Mouse (Mus musculus) limb, embryonic 11.5 days (tissue): ENCODE results near the gene Col15a1. TPM values are rescaled to one million over a fixed set of nuclear protein-coding genes. Genes with fewer than 3 reads are reported as not detected.

Experiments used
- ATAC-seq: fragments of 200-750 bp; cut with Nextera tagmentation; 2 replicates; pipeline ENCODE4 v1.8.0; 2017; ENCODE audit warnings: low read depth; ENCODE audit not compliant: insufficient number of reproducible peaks, low FRiP score, low TSS enrichment
- DNase-seq: peaks from one replicate; pipeline ENCODE4 v3.0.0-alpha.2; 2015; ENCODE audit warnings: low spot score
- H3K27ac ChIP-seq: fragments of 300-500 bp; sonication (generic); replicated peaks from 2 replicates; pipeline ENCODE4 v1.5.1; 2014; ENCODE audit warnings: low read depth, mild to moderate bottlenecking, low read length
- H3K27me3 ChIP-seq: fragments of 300-500 bp; sonication (generic); 2 replicates; pipeline ENCODE4 v1.6.1; 2014; ENCODE audit warnings: mild to moderate bottlenecking, low read length, mixed read lengths; ENCODE audit not compliant: control insufficient read depth, insufficient read depth
- H3K36me3 ChIP-seq: fragments of 300-500 bp; sonication (generic); 2 replicates; pipeline ENCODE4 v1.6.1; 2014; ENCODE audit warnings: mild to moderate bottlenecking, low read length, moderate library complexity, mixed read lengths; ENCODE audit not compliant: control insufficient read depth, insufficient read depth
- H3K4me1 ChIP-seq: fragments of 300-500 bp; sonication (generic); 2 replicates; pipeline ENCODE4 v1.6.1; 2014; ENCODE audit warnings: low read length, mixed read lengths; ENCODE audit not compliant: control insufficient read depth, insufficient read depth
- H3K4me2 ChIP-seq: fragments of 300-500 bp; sonication (generic); 2 replicates; pipeline ENCODE4 v1.6.1; 2014; ENCODE audit warnings: low read depth, mild to moderate bottlenecking, moderate library complexity; ENCODE audit not compliant: severe bottlenecking
- H3K4me3 ChIP-seq: fragments of 300-500 bp; sonication (generic); 2 replicates; pipeline ENCODE4 v1.5.1; 2014; ENCODE audit warnings: low read depth, low read length
- H3K9ac ChIP-seq: fragments of 300-500 bp; sonication (generic); 2 replicates; pipeline ENCODE4 v1.6.1; 2014; ENCODE audit warnings: mild to moderate bottlenecking, low read length
- H3K9me3 ChIP-seq: fragments of 300-500 bp; sonication (generic); 2 replicates; pipeline ENCODE4 v1.6.1; 2016; ENCODE audit warnings: low read length; ENCODE audit not compliant: control insufficient read depth
- WGBS: fragments of 180-500 bp; shearing (Covaris S2); extraction: QIAGEN DNeasy Blood & Tissue Kit; methylation state at CpG from one replicate; pipeline ENCODE4 v1.1.7; 2014; 5-methylcytosine and 5-hydroxymethylcytosine counted together
- polyA plus RNA-seq: library from polyadenylated mRNA; unstranded; fragments of >200 nt; fragmentation: Nextera tagmentation; extraction: Ambion mirVana; gene quantifications from 2 replicates; pipeline ENCODE4 v1.2.1, GENCODE M21; 2014

The Col15a1 gene
- polyA plus RNA-seq, 1 experiment from 2014 or later: 8.6 TPM

- Histone ChIP-seq H3K4me2 (no peak overlapping the region), H3K36me3 (no peaks in the 10 kb centered on the region), H3K27ac (no peak overlapping the region), H3K4me1 (no peaks in the 10 kb centered on the region), H3K27me3 (no peaks in the 10 kb centered on the region), H3K9me3 (no peaks in the 10 kb centered on the region), H3K9ac (no peak overlapping the region), H3K4me3 (no peak overlapping the region)
- WGBS: 83% methylated on average over 6 of the region's 6 CpGs
- ATAC-seq (no peak), DNase-seq (no peak)
Observed at GRCm38 (mm10) chr4:47186514-47186913, 21.4 kb upstream of the Col15a1 start.

- no peak overlapping the region for H3K27ac ChIP-seq
- no peaks in the 10 kb centered on the region for H3K4me1 ChIP-seq
- H3K9ac ChIP-seq: no peak overlapping the region
- WGBS: 90% methylated on average over 3 of the region's 3 CpGs
- no peak overlapping the region for H3K4me3 ChIP-seq
- ATAC-seq: no peak
- H3K4me2 ChIP-seq: no peak overlapping the region
- no peaks in the 10 kb centered on the region for H3K27me3 ChIP-seq
- no peaks in the 10 kb centered on the region for H3K36me3 ChIP-seq
- H3K9me3 ChIP-seq: no peaks in the 10 kb centered on the region
- no peak for DNase-seq
Observed at GRCm38 (mm10) chr4:47196173-47196572, 11.8 kb upstream of the Col15a1 start.

GRCm38 (mm10) chr4:47203643-47204042, 4.3 kb upstream of the Col15a1 start:
- H3K4me2 ChIP-seq: no peak overlapping the region
- DNase-seq: no peak
- H3K4me3 ChIP-seq: no peak overlapping the region
- H3K36me3 ChIP-seq: no peaks in the 10 kb centered on the region
- peaks cover 25% of the 10 kb centered on the region for H3K27me3 ChIP-seq
- no peaks in the 10 kb centered on the region for H3K9me3 ChIP-seq
- H3K9ac ChIP-seq: no peak overlapping the region
- WGBS: 93% methylated on average over 5 of the region's 5 CpGs
- no peak for ATAC-seq
- H3K4me1 ChIP-seq: 0 out of 2 replicates have a peak, but pooled peaks cover 4% of the 10 kb centered on the region
- no peak overlapping the region for H3K27ac ChIP-seq

- H3K9ac ChIP-seq: no peak overlapping the region
- H3K4me3 ChIP-seq: no peak overlapping the region
- H3K9me3 ChIP-seq: no peaks in the 10 kb centered on the region
- WGBS: 78% methylated on average over 6 of the region's 6 CpGs
- 0 out of 2 replicates have a peak, but pooled peaks cover 4% of the 10 kb centered on the region for H3K4me1 ChIP-seq
- no peaks in the 10 kb centered on the region for H3K36me3 ChIP-seq
- DNase-seq: no peak
- no peak for ATAC-seq
- peaks cover 42% of the 10 kb centered on the region for H3K27me3 ChIP-seq
- H3K4me2 ChIP-seq: no peak overlapping the region
- no peak overlapping the region for H3K27ac ChIP-seq
Observed at GRCm38 (mm10) chr4:47205846-47206245, 2.1 kb upstream of the Col15a1 start.

GRCm38 (mm10) chr4:47208421-47208991, 545 bp downstream of the Col15a1 start:
- Histone ChIP-seq H3K4me1 (0 out of 2 replicates have a peak, but pooled peaks cover 4% of the 10 kb centered on the region), H3K9me3 (no peaks in the 10 kb centered on the region), H3K27ac (no peak overlapping the region), H3K9ac (peak overlapping the region; percentile 67), H3K36me3 (no peaks in the 10 kb centered on the region), H3K4me2 (peak overlapping the region; percentile 93), H3K27me3 (peaks cover 43% of the 10 kb centered on the region), H3K4me3 (peak overlapping the region; percentile 51)
- 2% methylated on average over 40 of the region's 40 CpGs for WGBS
- ATAC-seq (0 out of 2 replicates have a peak, but pooled peaks have one; percentile 13), DNase-seq (peak; percentile 63)

- 0 out of 2 replicates have a peak, but pooled peaks cover 4% of the 10 kb centered on the region for H3K4me1 ChIP-seq
- no peak for ATAC-seq
- H3K36me3 ChIP-seq: no peaks in the 10 kb centered on the region
- no peak overlapping the region for H3K9ac ChIP-seq
- H3K9me3 ChIP-seq: no peaks in the 10 kb centered on the region
- DNase-seq: no peak
- no peak overlapping the region for H3K27ac ChIP-seq
- H3K4me2 ChIP-seq: no peak overlapping the region
- H3K4me3 ChIP-seq: no peak overlapping the region
- 76% methylated on average over 7 of the region's 7 CpGs for WGBS
- peaks cover 43% of the 10 kb centered on the region for H3K27me3 ChIP-seq
Observed at GRCm38 (mm10) chr4:47209466-47209865, 1.5 kb downstream of the Col15a1 start.

GRCm38 (mm10) chr4:47218828-47219227, 10.9 kb downstream of the Col15a1 start:
- H3K4me2 ChIP-seq: no peak overlapping the region
- no peaks in the 10 kb centered on the region for H3K36me3 ChIP-seq
- 93% methylated on average over 1 of the region's 1 CpGs for WGBS
- no peak for ATAC-seq
- no peaks in the 10 kb centered on the region for H3K9me3 ChIP-seq
- H3K4me1 ChIP-seq: no peaks in the 10 kb centered on the region
- H3K27me3 ChIP-seq: no peaks in the 10 kb centered on the region
- no peak for DNase-seq
- no peak overlapping the region for H3K4me3 ChIP-seq
- no peak overlapping the region for H3K9ac ChIP-seq
- no peak overlapping the region for H3K27ac ChIP-seq

GRCm38 (mm10) chr4:47219393-47219792, 11.4 kb downstream of the Col15a1 start:
- H3K27me3 ChIP-seq: no peaks in the 10 kb centered on the region
- H3K9ac ChIP-seq: no peak overlapping the region
- H3K4me1 ChIP-seq: no peaks in the 10 kb centered on the region
- ATAC-seq (no peak), DNase-seq (no peak)
- 85% methylated on average over 10 of the region's 10 CpGs for WGBS
- no peak overlapping the region for H3K27ac ChIP-seq
- H3K4me3 ChIP-seq: no peak overlapping the region
- no peaks in the 10 kb centered on the region for H3K36me3 ChIP-seq
- H3K9me3 ChIP-seq: no peaks in the 10 kb centered on the region
- no peak overlapping the region for H3K4me2 ChIP-seq

- no peaks in the 10 kb centered on the region for H3K36me3 ChIP-seq
- H3K4me1 ChIP-seq: no peaks in the 10 kb centered on the region
- no peak overlapping the region for H3K9ac ChIP-seq
- H3K27ac ChIP-seq: no peak overlapping the region
- H3K4me2 ChIP-seq: no peak overlapping the region
- H3K27me3 ChIP-seq: no peaks in the 10 kb centered on the region
- 82% methylated on average over 3 of the region's 3 CpGs for WGBS
- no peak overlapping the region for H3K4me3 ChIP-seq
- no peak for ATAC-seq
- no peak for DNase-seq
- H3K9me3 ChIP-seq: no peaks in the 10 kb centered on the region
Observed at GRCm38 (mm10) chr4:47220544-47220943, 12.6 kb downstream of the Col15a1 start.
